Mouse (Mus musculus) E14TG2a.4 (cell line): ENCODE measurements around the gene Stk32b.

Experiments
- CTCF ChIP-seq: conservative IDR thresholded peaks from 2 replicates; pipeline ENCODE4 v1.5.1; 2014; ENCODE audit warnings: low read length
- NANOG ChIP-seq: IDR thresholded peaks from 2 replicates; pipeline ENCODE4 v1.6.1; 2014; ENCODE audit warnings: borderline replicate concordance, low read length, mixed read lengths
- POU5F1 ChIP-seq: IDR thresholded peaks from 2 replicates; pipeline ENCODE4 v1.6.1; 2014; ENCODE audit warnings: low read length, borderline replicate concordance

DNA sequence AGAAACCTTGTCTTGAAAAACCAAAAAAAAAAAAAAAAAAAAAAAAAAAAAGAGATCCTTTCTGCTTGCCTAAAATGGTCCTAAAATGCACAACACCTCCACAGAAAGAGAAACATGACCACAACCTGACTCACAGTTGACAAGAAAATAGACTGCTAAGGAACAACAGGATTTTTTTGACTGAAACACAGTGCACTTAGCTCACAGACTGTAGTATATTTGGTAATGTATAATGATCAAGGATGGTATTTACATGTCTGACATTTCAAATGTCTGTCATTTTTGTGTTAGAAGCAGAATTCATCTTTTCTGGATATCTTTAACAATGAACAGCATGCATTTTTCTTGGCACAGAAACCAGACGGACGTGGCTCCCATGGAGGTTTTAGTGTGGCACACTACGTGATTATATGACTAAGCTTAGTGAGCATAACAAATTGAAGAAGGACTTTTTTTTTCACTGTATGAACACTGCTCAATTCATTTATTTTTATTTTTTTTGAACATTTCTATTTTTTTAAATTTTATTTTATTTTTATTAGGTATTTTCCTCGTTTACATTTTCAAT, 181.2 kb downstream of the Stk32b start:
- TF ChIP-seq CTCF = no peak
- no peak for TF ChIP-seq NANOG
- TF ChIP-seq POU5F1 = no peak
